Mouse (Mus musculus): ENCODE results near the gene Sec14l3.
"Not testable (repeated sequence)": the region's sequence is repeated elsewhere in the genome, so short reads cannot be mapped to it uniquely, and the experiment has no call there.

Gene Sec14l3

GRCm38 (mm10) chr11:4098816-4099215, 34.2 kb downstream of the Sec14l3 start:
- ATAC-seq (ENCODE audit: insufficient number of reproducible peaks, low FRiP score, low TSS enrichment), result no peak

DNA sequence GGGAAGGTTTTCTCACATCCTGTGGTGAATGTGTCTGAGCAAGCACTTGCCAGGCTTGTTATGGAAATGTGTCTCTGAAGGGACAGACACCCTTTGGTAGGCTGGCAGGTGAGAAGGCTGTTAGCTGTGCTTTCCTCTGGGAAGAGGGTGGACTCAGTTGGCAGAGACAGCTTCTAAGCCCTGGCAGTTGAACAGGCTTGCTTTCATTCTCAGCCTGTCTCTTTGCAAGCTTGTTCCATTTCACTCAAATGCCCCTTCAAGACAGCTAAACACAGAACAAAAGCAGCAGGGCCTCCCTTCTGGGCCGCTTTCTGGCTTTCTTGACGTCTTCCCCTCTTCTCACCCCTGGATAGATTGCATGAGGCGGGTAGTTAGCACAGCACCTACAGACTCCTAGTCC, 34.8 kb downstream of the Sec14l3 start:
- ATAC-seq (ENCODE audit: insufficient number of reproducible peaks, low FRiP score, low TSS enrichment), result no peak

DNA sequence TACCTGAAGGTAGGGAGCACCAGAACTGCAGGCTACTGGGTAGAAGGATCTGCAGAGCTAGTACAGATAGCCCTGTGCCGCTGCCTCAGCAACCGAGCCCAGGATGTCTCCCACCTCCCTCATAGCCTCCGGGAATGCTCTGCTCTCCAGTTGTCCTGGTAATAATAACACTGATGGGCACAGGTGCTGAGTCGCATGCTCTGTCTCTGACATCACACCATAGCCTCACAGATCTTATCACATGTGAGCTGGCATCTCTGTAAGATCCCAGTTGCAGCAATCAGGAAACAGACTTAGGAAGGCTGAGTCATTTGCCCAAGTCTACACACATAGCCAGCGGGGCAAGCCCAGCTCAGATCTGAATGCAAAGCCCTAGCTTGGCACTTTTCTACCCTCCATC, 37.2 kb downstream of the Sec14l3 start:
- no peak for ATAC-seq (ENCODE audit: insufficient number of reproducible peaks, low FRiP score, low TSS enrichment)

- ATAC-seq (ENCODE audit: insufficient number of reproducible peaks, low FRiP score, low TSS enrichment), result no peak
Observed at GRCm38 (mm10) chr11:4103522-4103921, 38.9 kb downstream of the Sec14l3 start.

GRCm38 (mm10) chr11:4104989-4105388, 40.3 kb downstream of the Sec14l3 start:
- no peak for ATAC-seq (ENCODE audit: insufficient number of reproducible peaks, low FRiP score, low TSS enrichment)

DNA sequence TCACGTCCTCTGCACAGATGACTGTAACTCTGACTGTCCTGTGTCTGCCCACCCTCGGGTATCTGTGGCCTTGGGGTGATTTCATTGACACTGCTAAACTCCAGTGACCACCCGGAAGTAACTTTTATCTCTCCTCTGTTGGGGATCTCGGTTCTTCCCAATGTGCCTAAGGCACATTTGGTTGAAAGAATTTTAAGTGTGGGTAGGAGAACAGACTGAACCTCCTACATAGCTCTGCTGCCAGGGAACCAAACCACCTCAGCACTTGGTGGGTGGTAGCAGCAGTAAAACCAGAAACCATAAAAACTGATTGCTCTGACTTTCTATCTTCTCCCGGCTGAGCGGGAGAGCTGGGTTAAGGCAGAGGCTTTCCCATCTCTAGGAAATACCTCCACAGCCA, 40.8 kb downstream of the Sec14l3 start:
- no peak for ATAC-seq (ENCODE audit: insufficient number of reproducible peaks, low FRiP score, low TSS enrichment)

- ATAC-seq (ENCODE audit: insufficient number of reproducible peaks, low FRiP score, low TSS enrichment), result not testable (repeated sequence)
Observed at GRCm38 (mm10) chr11:4107901-4108300, 43.3 kb downstream of the Sec14l3 start.

DNA sequence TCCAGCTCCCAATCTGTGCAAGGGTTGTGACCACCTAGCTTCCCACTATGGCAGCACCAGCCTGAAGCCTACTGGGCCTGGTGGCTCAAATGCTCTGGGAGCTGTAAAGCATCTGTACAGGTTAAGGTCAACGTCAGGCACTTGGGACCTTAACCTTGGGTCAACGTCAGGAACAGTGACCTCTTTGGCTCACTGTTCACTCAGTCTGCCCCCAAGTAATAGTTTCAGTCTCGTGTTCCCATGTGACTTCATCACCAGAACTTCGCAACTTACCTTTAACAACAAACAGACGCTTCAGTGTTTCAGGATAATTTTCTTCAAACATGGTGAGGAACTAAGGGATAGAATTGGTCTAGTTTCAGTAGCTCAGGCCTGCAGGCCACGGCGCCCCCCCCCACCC, 44.0 kb downstream of the Sec14l3 start:
- ATAC-seq (ENCODE audit: insufficient number of reproducible peaks, low FRiP score, low TSS enrichment), result no peak

DNA sequence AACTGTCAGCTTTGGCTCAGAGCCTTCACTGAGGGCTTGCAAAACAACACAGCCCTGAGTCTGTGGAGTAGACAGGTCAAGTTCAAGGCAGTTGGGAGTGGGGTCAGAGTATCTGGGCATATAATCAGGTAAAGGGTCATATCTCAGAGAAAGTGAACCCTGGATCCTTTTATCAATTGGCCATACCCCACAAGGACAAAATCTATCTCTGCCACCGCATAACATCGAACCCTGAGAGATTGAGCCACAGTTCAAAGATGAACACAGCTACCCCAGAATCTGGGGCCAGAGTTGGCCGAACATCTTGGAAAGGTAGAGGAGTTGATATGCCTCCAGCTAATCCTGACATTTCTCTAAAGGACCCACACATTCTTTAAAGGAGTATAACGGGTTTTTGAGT, 47.4 kb downstream of the Sec14l3 start:
- no peak for ATAC-seq (ENCODE audit: insufficient number of reproducible peaks, low FRiP score, low TSS enrichment)

DNA sequence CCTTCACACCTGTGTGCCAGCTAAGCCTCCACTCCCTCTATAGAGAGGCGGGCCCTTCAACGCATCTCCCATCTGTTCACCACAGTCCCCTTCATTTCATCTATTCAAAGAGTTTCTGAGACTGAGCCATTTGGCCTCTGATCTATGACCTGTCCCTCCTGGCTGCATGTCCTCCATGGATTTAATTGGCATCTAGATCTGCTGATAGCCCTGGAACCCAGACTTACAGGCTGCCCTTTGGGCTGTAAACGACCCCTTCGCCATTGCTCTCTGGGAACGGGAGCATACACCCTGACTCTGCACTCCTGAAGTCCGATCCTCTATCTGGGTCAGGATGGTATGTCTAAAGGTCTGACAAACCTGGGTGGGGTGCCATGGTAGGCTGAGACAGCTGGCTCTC, 48.2 kb downstream of the Sec14l3 start:
- ATAC-seq (ENCODE audit: insufficient number of reproducible peaks, low FRiP score, low TSS enrichment), result no peak

- no peak for ATAC-seq (ENCODE audit: insufficient number of reproducible peaks, low FRiP score, low TSS enrichment)
Observed at GRCm38 (mm10) chr11:4113496-4113895, 48.9 kb downstream of the Sec14l3 start.

DNA sequence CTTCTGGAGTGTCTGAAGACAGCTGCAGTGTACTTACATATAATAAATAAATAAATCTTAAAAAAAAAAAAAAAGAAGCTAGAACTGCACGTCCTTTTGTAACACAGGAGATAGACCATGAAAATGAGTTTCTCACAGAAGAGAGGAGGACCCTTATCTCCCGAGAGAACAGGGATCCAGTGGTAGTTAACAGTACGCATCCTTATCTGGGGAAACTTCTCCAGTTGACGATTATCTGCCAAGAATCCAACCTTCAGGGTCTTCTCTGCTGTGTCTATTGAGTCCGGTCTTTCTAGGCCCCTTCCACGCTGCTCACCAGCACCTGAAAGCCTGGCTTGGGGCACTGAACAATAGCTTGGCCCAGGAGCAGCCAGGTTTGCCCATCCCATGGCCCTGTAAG, 49.3 kb downstream of the Sec14l3 start:
- no peak for ATAC-seq (ENCODE audit: insufficient number of reproducible peaks, low FRiP score, low TSS enrichment)

- ATAC-seq (ENCODE audit: insufficient number of reproducible peaks, low FRiP score, low TSS enrichment), result not testable (repeated sequence)
Observed at GRCm38 (mm10) chr11:4114541-4114940, 49.9 kb downstream of the Sec14l3 start.

GRCm38 (mm10) chr11:4115407-4115806, 50.8 kb downstream of the Sec14l3 start:
- no peak for ATAC-seq (ENCODE audit: insufficient number of reproducible peaks, low FRiP score, low TSS enrichment)

DNA sequence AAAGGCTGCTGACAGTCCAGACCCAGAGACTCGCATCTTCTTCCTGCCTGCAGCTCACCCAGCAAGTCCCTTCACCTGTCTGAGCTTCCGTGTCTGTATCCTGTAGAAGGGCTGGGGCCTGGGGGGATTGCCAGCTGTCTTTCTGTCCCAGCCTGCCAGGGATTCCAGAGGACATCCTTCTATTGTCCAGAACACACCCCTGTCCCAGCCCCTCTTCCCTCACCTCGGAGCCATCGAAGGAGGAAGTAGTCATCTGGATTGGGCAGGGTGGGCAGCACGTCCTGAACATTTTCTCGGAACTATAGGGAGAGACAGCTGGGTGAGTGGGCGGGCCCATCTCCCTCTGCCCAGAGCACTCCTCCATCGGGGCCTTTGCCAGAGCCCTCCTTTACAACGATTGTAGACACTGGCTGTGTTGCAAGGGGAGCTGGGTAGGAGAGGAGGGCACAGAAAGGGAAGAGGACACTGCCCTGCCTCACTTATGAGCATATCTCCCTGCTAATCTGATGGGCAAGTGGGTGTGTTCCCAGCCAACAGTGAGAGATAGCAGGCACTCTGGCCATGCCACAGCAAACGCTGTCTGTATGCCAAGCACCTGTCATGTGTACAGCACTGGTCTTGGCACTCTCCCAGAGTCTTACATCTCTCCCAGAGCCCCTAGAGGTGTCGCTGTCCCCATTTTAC, 52.0 kb downstream of the Sec14l3 start:
- ATAC-seq (ENCODE audit: insufficient number of reproducible peaks, low FRiP score, low TSS enrichment), result no peak

DNA sequence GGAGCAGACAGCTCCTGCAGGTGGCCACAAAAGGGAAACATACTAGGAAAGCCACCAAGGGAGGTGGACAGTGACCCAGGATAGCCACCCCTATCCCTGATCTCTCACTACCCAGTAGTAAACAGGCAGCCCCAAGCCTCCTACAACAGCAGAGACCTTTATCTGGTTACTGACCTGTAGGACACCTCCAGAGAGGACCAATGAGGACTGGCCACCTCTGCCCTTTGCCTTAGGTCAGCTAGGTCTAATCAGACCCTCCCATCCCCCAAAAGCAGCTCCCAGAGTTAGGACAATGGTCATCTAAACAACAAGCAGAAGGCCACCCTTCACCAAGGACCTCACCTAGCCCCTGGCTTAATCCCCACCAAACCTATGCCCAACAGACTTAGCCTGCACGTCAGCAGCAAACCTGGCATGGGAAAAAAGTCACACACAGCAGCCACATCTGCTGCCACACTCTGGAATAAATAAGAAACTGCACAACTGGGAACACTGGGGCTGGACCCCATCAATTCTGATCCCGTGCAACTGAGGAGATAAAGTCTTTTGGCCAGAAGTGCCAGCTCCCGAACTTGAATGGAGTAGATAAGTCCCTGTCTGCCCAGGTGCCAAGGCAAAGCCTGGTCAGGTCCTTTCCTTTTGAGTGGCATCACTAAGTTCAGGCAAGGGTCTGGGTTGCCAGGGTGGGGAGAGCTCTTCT, 52.9 kb downstream of the Sec14l3 start:
- no peak for ATAC-seq (ENCODE audit: insufficient number of reproducible peaks, low FRiP score, low TSS enrichment)

GRCm38 (mm10) chr11:4118081-4118921, 53.7 kb downstream of the Sec14l3 start:
- peak; percentile 47; the same call in 1 of the 2 replicates for ATAC-seq (ENCODE audit: insufficient number of reproducible peaks, low FRiP score, low TSS enrichment)

- no peak for ATAC-seq (ENCODE audit: insufficient number of reproducible peaks, low FRiP score, low TSS enrichment)
Observed at GRCm38 (mm10) chr11:4119635-4120034, 55.0 kb downstream of the Sec14l3 start.

DNA sequence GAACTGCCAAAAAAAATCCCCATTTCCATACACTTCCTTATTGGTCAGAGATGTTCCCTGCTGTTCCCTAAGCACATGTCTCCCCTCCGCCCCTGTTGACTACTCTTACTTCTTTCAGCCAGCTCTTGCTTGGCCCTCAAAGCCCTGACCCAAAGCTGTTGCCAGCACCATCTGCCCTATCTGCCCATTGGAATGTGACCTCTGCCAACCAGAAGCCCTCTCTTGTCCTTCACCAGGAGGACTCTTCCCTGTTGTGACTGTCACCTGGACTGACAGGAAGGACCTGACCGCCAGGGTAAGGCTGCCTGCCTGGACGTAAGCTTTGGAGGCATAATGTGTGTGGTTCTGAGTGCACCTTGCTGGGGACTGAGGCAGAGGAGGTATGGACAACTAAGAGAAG, 57.0 kb downstream of the Sec14l3 start:
- no peak for ATAC-seq (ENCODE audit: insufficient number of reproducible peaks, low FRiP score, low TSS enrichment)

DNA sequence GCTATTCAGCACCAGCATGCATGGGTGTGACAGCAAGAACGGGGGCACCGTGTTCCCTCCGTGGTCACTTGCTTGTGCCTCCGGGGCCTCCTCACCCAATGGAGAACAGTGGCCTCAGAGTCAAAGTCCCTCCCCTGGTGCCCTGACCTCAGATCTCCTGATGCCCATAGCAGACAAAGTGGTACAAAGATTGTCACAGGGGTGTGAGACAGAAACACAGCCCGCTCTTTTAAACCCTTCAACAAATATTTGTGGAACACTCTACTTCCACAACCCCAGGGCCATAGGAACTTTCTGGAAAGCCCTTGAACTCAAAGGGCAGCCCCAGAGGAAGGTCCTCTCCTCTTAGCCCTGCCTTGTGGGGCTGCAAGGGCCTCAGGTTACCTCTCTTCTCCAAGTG, 57.6 kb downstream of the Sec14l3 start:
- ATAC-seq (ENCODE audit: insufficient number of reproducible peaks, low FRiP score, low TSS enrichment), result no peak
